Mouse (Mus musculus) ES-E14 (cell line): ENCODE results near the gene Rps6ka1. TPM values are rescaled to one million over a fixed set of nuclear protein-coding genes. Genes with fewer than 3 reads are reported as not detected.
A peak's percentile ranks its signal among the peaks of the same experiment; 100 is the strongest.

ENCODE experiments used
- DNase-seq: peaks from one replicate; pipeline ENCODE4 v3.0.0-alpha.2; 2013; ENCODE audit warnings: low read depth, low spot score
- H3K27ac ChIP-seq: 2 replicates; pipeline ENCODE4 v1.5.1; 2012; ENCODE audit warnings: low read depth, mild to moderate bottlenecking, low read length, moderate library complexity, mixed read lengths; ENCODE audit not compliant: poor library complexity, insufficient read depth, severe bottlenecking
- H3K36me3 ChIP-seq: 2 replicates; pipeline ENCODE4 v1.6.1; 2012; ENCODE audit warnings: mild to moderate bottlenecking, low read length, moderate library complexity, mixed read lengths; ENCODE audit not compliant: control insufficient read depth, poor library complexity, insufficient read depth, severe bottlenecking
- H3K4me1 ChIP-seq, 2 experiments: fragments of 150-350 bp in 1 of 2; sonication (generic) in 1 of 2; 2 replicates each; pipeline ENCODE4 v1.6.1; 2012; ENCODE audit warnings: low read length in 2 of 2, mild to moderate bottlenecking in 1 of 2, mixed read lengths in 1 of 2; ENCODE audit not compliant: control insufficient read depth in 2 of 2, insufficient read depth in 2 of 2, poor library complexity in 1 of 2
- H3K4me3 ChIP-seq, 2 experiments: fragments of 150-350 bp in 1 of 2; sonication (generic) in 1 of 2; 2 replicates each; pipeline ENCODE4 v1.5.1; 2012; ENCODE audit warnings: low read length in 2 of 2, low read depth in 1 of 2, mild to moderate bottlenecking in 1 of 2, mixed read lengths in 1 of 2; ENCODE audit not compliant: insufficient read depth in 1 of 2, poor library complexity in 1 of 2, severe bottlenecking in 1 of 2
- H3K9ac ChIP-seq: 2 replicates; pipeline ENCODE4 v1.6.1; 2012; ENCODE audit warnings: low read depth, mild to moderate bottlenecking, low read length, mixed read lengths; ENCODE audit not compliant: poor library complexity, insufficient read depth, severe bottlenecking
- H3K9me3 ChIP-seq: fragments of 150-350 bp; sonication (generic); 2 replicates; pipeline ENCODE4 v1.6.1; 2012; ENCODE audit warnings: low read depth, mild to moderate bottlenecking, low read length; ENCODE audit not compliant: control insufficient read depth, insufficient read depth
- CHD2 ChIP-seq: IDR thresholded peaks from 2 replicates; pipeline ENCODE4 v1.6.1; 2014; ENCODE audit warnings: mild to moderate bottlenecking, low read depth, low read length, inconsistent platforms
- HCFC1 ChIP-seq: IDR thresholded peaks from 2 replicates; pipeline ENCODE4 v1.6.1; 2012; ENCODE audit warnings: low read length, inconsistent platforms, borderline replicate concordance; ENCODE audit not compliant: insufficient read depth
- MAFK ChIP-seq: IDR thresholded peaks from 2 replicates; pipeline ENCODE4 v1.6.1; 2014; ENCODE audit warnings: mild to moderate bottlenecking, low read depth, low read length, inconsistent platforms; ENCODE audit not compliant: insufficient read depth
- ZC3H11A ChIP-seq: IDR thresholded peaks from 2 replicates; pipeline ENCODE4 v1.6.1; 2012; ENCODE audit warnings: low read depth, mild to moderate bottlenecking, inconsistent platforms, low read length, borderline replicate concordance
- ZNF384 ChIP-seq: IDR thresholded peaks from 2 replicates; pipeline ENCODE4 v1.6.1; 2012; ENCODE audit warnings: low read depth, low read length, inconsistent platforms
- in situ Hi-C, 2 experiments: fragments of 600-800 bp; cut with MboI; formaldehyde crosslinking; loops; one replicate each; pipeline ENCODE4 v1.15.1; 2025; ENCODE audit warnings: low sequenced_read_pairs in 2 of 2, inconsistent platforms in 1 of 2; ENCODE audit not compliant: unreplicated experiment in 2 of 2
- total RNA-seq: library from RNA; depleted of rRNA; stranded (reverse); fragments of 300-350 nt; gene quantifications from 2 replicates; pipeline ENCODE4 v1.2.3, GENCODE M21; 2012

The Rps6ka1 gene
- total RNA-seq, 1 experiment = 87.1 TPM

DNA sequence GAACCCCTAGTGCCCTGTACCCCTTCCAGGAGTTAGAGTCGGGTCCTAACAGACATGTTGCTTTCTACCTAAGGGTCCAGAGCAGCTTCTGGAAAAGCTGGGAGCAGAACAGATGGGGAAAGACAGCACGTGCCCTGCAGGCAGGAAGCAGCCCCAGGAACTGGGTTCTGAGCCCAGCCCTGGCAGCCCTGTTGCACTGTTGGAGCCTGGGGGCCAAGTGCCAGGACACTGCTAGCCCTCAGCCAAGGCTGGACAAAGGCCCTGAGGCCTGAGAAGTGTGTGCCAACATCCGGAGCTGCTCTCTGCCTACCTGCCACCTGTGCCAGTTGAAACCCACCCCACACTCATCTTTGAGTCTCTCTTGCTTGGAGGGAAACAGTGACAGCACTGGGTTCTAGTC, 2.7 kb downstream of the Rps6ka1 start:
- in situ Hi-C loops = no loop called here
- peaks cover 12% of the 10 kb centered on the region; the same call in 1 of the 2 replicates for H3K36me3 ChIP-seq
- TF ChIP-seq CHD2 (no peak), ZNF384 (no peak), HCFC1 (no peak), MAFK (no peak), ZC3H11A (no peak)
- no peak for DNase-seq
- H3K4me3 ChIP-seq = no peak overlapping the region
- no peak overlapping the region for H3K27ac ChIP-seq
- H3K9ac ChIP-seq = no peak overlapping the region; the same call in 1 of the 2 replicates
- peaks cover 4 to 20% of the 10 kb centered on the region in 2 experiments for H3K4me1 ChIP-seq
- H3K9me3 ChIP-seq = no peaks in the 10 kb centered on the region

DNA sequence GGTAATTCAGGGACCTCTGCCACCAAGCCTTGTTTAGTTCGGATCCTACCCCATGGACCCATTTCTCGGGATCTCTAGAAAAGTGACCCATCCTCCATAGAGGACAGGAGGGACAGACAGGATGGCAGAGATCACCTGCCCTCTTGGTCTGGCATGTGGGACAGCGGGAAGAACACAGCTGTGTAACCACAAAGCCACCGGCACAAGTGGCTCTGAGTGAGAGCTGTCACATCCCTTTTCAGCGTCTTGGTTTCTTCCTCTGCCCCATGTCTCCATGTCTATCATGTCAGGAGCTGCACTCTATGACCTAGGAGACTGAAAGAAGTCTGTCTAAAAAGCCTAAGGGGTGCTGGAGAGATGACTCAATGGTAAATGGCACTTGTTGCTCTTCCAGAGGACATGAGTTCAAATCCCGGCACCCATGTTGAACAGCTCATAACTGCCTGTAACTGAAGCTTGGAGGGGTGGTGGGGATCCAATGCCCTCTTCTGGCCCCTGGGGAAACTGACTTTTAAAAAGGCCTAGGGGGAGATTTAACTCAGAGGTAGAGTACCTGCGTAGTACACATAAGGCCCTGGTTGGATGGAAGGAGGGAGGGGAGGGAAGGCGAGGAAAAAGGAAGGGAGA, 3.4 kb downstream of the Rps6ka1 start:
- no peak for DNase-seq
- Histone ChIP-seq H3K9ac (no peak overlapping the region), H3K4me1 (peaks cover 8 to 20% of the 10 kb centered on the region in 2 experiments), H3K9me3 (no peaks in the 10 kb centered on the region), H3K36me3 (peaks cover 12% of the 10 kb centered on the region; the same call in 1 of the 2 replicates), H3K4me3 (no peak overlapping the region), H3K27ac (no peak overlapping the region)
- in situ Hi-C loops = no loop called here
- TF ChIP-seq MAFK = no peak
- TF ChIP-seq CHD2 = no peak
- no peak for TF ChIP-seq ZNF384
- TF ChIP-seq ZC3H11A = no peak
- no peak for TF ChIP-seq HCFC1

DNA sequence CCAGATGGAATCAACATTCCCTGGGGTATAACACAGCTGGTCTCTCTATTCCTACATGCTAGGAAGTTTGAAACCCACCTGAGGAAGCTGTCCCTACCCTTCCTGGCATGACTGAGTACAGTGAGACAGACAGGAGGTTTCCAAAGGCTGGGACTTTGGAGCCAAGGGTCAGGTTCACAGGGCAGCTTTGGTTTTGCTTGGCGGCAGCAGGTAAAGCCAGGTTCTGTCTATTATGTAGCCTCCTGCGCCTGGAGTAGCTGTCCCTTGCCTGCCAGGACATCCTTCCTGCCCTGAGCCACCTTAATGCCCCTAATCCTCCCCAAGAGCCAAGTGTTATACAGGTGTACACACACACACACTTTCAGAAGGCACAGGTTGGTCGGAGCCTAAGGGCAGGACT, 5.7 kb downstream of the Rps6ka1 start:
- TF ChIP-seq ZC3H11A = no peak
- TF ChIP-seq ZNF384 = no peak
- TF ChIP-seq MAFK = no peak
- no peak for TF ChIP-seq CHD2
- TF ChIP-seq HCFC1 = no peak
- no peak overlapping the region for H3K4me3 ChIP-seq
- H3K4me1 ChIP-seq = peaks cover 13 to 30% of the 10 kb centered on the region in 2 experiments
- no peak overlapping the region; the same call in 1 of the 2 replicates for H3K9ac ChIP-seq
- no peak for DNase-seq
- in situ Hi-C loops = no loop called here
- H3K36me3 ChIP-seq = peaks cover 18% of the 10 kb centered on the region; the same call in 1 of the 2 replicates
- no peaks in the 10 kb centered on the region for H3K9me3 ChIP-seq
- peak overlapping the region; percentile 65; the same call in 1 of the 2 replicates for H3K27ac ChIP-seq

DNA sequence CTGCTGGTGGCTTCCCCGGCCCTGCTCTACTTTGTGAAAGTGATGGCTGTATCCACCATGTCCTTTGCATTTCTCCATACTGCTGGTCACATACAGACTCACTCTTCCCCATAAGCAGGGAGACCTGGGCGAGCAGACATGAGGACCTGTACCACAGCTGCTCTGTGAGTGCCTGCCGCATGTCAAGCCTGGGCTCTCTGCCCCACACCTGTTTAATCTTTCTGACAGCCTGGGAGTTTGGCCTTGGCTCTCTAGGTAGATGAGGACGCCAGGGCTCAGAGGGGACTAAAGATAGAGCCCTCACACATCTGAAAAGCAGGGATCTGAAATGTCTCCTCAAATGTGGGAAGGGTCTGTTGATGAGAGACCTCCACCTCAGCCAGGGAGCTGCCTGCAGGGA, 6.2 kb downstream of the Rps6ka1 start:
- no peak for DNase-seq
- Histone ChIP-seq H3K36me3 (peaks cover 20% of the 10 kb centered on the region; the same call in 1 of the 2 replicates), H3K9me3 (no peaks in the 10 kb centered on the region), H3K4me3 (no peak overlapping the region), H3K4me1 (peaks cover 13 to 32% of the 10 kb centered on the region in 2 experiments), H3K27ac (no peak overlapping the region), H3K9ac (no peak overlapping the region)
- TF ChIP-seq MAFK (no peak), CHD2 (no peak), HCFC1 (no peak), ZNF384 (no peak), ZC3H11A (no peak)
- in situ Hi-C loops = no loop called here
